Mouse (Mus musculus) thymus, adult 2 months (tissue): Measurements from ENCODE around the gene Evi5.

Source experiments
- CTCF ChIP-seq: fragments of 200-500 bp; IDR thresholded peaks from 2 replicates; pipeline ENCODE4 v1.5.1; 2012; ENCODE audit warnings: mild to moderate bottlenecking, control low read depth, low read length, moderate library complexity, borderline replicate concordance; ENCODE audit not compliant: control insufficient read depth, poor library complexity, insufficient read depth; ENCODE audit errors: extremely low read depth
- POLR2A ChIP-seq: fragments of 200-500 bp; IDR thresholded peaks from 2 replicates; pipeline ENCODE4 v1.6.1; 2012; ENCODE audit warnings: mild to moderate bottlenecking, low read length, control low read depth, moderate library complexity; ENCODE audit not compliant: control insufficient read depth, poor library complexity, insufficient read depth; ENCODE audit errors: extremely low read depth

DNA sequence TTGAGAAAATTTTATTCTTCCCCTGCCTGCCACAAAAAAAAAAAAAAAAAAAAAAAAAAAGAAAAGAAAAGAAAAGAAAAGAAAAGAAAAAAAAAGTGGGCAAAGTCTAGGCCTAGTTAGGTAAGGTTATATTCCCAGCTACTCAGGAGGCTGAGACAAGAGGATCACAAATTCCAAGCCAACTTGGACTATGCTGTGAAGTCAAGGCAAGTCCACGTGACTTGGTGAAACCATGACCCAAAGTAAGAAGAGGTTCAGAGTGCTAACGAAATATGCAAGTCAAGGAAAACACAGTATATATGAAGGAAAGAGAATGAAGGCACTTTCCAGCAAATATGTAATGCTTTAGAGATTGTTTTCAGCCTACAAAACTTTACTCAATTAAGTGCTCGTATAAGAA is 82.4 kb downstream of the Evi5 start:
- TF ChIP-seq CTCF, result no peak
- no peak for TF ChIP-seq POLR2A
